Mouse (Mus musculus) liver, embryonic 14.5 days (tissue): ENCODE results near the gene Ensa. TPM values are rescaled to one million over a fixed set of nuclear protein-coding genes. Genes with fewer than 3 reads are reported as not detected.

ENCODE experiments used
- ATAC-seq: fragments of 200-750 bp; cut with Nextera tagmentation; 2 replicates; pipeline ENCODE4 v1.8.0; 2017; ENCODE audit warnings: moderate number of reproducible peaks, mild to moderate bottlenecking, moderate library complexity; ENCODE audit not compliant: insufficient read depth
- DNase-seq, 3 experiments: peaks; one replicate each; pipeline ENCODE4 v3.0.0-alpha.2; 2012 to 2013; ENCODE audit warnings: low read depth in 3 of 3, low spot score in 3 of 3
- H3K27ac ChIP-seq: fragments of 300-500 bp; sonication (generic); 2 replicates; pipeline ENCODE4 v1.5.1; 2014; ENCODE audit warnings: moderate library complexity, mild to moderate bottlenecking, control low read depth, inconsistent platforms
- H3K27me3 ChIP-seq: fragments of 300-500 bp; sonication (generic); 2 replicates; pipeline ENCODE4 v1.6.1; 2014; ENCODE audit warnings: mild to moderate bottlenecking, low read length, moderate library complexity; ENCODE audit not compliant: control insufficient read depth, insufficient read depth
- H3K36me3 ChIP-seq: fragments of 300-500 bp; sonication (generic); replicated peaks from 2 replicates; pipeline ENCODE4 v1.6.1; 2014; ENCODE audit warnings: low read depth; ENCODE audit not compliant: control insufficient read depth, insufficient read depth
- H3K4me1 ChIP-seq, 2 experiments: fragments of 200-500 bp in 1 of 2; fragments of 300-500 bp in 1 of 2; sonication (generic) in 1 of 2; replicated peaks; 2 replicates each; pipeline ENCODE4 v1.6.1; 2012 to 2014; ENCODE audit warnings: antibody characterized with exemption in 1 of 2, inconsistent platforms in 1 of 2, low read length in 1 of 2; ENCODE audit not compliant: control insufficient read depth in 2 of 2, insufficient read depth in 2 of 2
- H3K4me2 ChIP-seq: fragments of 300-500 bp; sonication (generic); 2 replicates; pipeline ENCODE4 v1.6.1; 2014; ENCODE audit warnings: low read depth, mild to moderate bottlenecking, control low read depth, moderate library complexity
- H3K4me3 ChIP-seq, 2 experiments: fragments of 200-500 bp in 1 of 2; fragments of 300-500 bp in 1 of 2; sonication (generic) in 1 of 2; 2 replicates each; pipeline ENCODE4 v1.5.1; 2012 to 2014; ENCODE audit warnings: low read depth in 2 of 2, low read length in 2 of 2, mild to moderate bottlenecking in 2 of 2, control low read depth in 1 of 2, inconsistent platforms in 1 of 2, moderate library complexity in 1 of 2; ENCODE audit not compliant: insufficient read depth in 1 of 2
- H3K9ac ChIP-seq: fragments of 300-500 bp; sonication (generic); replicated peaks from 2 replicates; pipeline ENCODE4 v1.6.1; 2014; ENCODE audit warnings: mild to moderate bottlenecking, control low read depth, moderate library complexity
- H3K9me3 ChIP-seq: fragments of 300-500 bp; sonication (generic); 2 replicates; pipeline ENCODE4 v1.6.1; 2016; ENCODE audit warnings: low read length, mixed read lengths; ENCODE audit not compliant: control insufficient read depth
- CTCF ChIP-seq: IDR thresholded peaks from 2 replicates; pipeline ENCODE4 v1.5.1; 2016; ENCODE audit warnings: antibody characterized with exemption, low read depth, control low read depth
- EP300 ChIP-seq: IDR thresholded peaks from 2 replicates; pipeline ENCODE4 v1.6.1; 2016; ENCODE audit warnings: antibody characterized with exemption, low read depth
- WGBS: fragments of 180-500 bp; shearing (Covaris S2); extraction: QIAGEN DNeasy Blood & Tissue Kit; methylation state at CpG from one replicate; pipeline ENCODE4 v1.1.7; 2014; ENCODE audit not compliant: insufficient replicate concordance; 5-methylcytosine and 5-hydroxymethylcytosine counted together
- polyA plus RNA-seq, 2 experiments: library from polyadenylated mRNA; depleted of rRNA in 1 of 2; stranded (reverse) in 1 of 2; unstranded in 1 of 2; fragments of >200 nt; fragmentation: Nextera tagmentation in 1 of 2; extraction: Ambion mirVana in 1 of 2; gene quantifications; 2 replicates each; pipeline versions ENCODE4 v1.2.1 to v1.2.3; 2012 to 2014

Ensa gene
- polyA plus RNA-seq, 2 experiments = 14.9 to 26.8 TPM

DNA sequence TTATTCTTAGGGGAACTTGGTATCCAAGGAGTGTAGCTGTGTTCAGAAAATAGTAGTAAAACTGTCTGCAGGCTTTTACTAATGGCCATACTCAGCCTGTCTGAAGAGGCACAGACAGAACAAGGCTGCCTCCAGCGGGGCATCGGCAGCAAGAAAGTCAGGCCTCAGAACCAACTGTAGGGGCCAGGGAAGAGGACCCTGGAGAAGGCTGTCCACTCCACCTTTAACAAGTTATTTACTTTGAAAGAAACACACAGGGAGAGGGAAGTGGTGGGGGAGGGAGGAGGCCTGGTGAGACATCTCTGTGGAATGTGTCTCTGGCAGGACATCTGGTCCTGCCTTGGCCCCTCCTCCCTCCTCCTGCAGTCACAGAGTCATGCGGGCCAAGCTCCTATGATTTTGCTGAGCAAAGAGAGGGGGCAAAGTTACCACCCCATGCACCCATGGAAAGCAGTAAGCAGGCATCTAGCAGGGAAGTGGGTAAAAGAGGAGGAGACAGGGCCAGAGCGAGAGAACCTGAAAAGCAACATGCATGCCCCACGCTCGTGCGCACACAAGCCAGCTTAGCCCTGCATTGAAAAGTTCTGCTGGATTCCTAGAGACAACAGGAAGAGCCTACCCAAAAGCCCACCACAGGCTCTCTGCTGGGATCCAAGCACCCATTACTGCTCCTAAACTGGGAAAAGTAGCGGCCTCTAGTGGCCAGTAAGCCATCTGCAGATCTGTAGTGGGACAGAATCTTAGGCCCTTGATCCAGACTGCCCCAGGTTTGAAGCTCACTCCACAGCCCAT, 50.7 kb downstream of the Ensa start:
- DNase-seq (peak; percentile 72 to 78 (median 75)), ATAC-seq (peak; percentile 29)
- H3K27me3 ChIP-seq = no peaks in the 10 kb centered on the region
- H3K9me3 ChIP-seq = no peaks in the 10 kb centered on the region
- peak overlapping the region; percentile 73 for H3K4me2 ChIP-seq
- no peak for TF ChIP-seq EP300
- peak; percentile 96 for TF ChIP-seq CTCF
- 0 out of 2 replicates have a peak, but pooled peaks cover 3% of the 10 kb centered on the region for H3K36me3 ChIP-seq
- H3K4me3 ChIP-seq = peak overlapping the region in 1 of 2 experiments; percentile 41; a peak in 2 of 4 replicates
- WGBS = 20% methylated on average over 8 of the region's 8 CpGs
- H3K27ac ChIP-seq = peak overlapping the region; percentile 99
- H3K4me1 ChIP-seq = peaks cover 41 to 53% of the 10 kb centered on the region in 2 experiments
- peak overlapping the region; percentile 94 for H3K9ac ChIP-seq

- H3K4me3 ChIP-seq = no peak overlapping the region
- H3K27ac ChIP-seq = 0 out of 2 replicates have a peak overlapping the region, but pooled peaks have one; percentile 40
- no peaks in the 10 kb centered on the region for H3K36me3 ChIP-seq
- no peak overlapping the region for H3K4me2 ChIP-seq
- no peaks in the 10 kb centered on the region for H3K9me3 ChIP-seq
- no peaks in the 10 kb centered on the region; the same call in 1 of the 2 replicates for H3K27me3 ChIP-seq
- H3K4me1 ChIP-seq = peaks cover 41 to 45% of the 10 kb centered on the region in 2 experiments
- DNase-seq (no peak), ATAC-seq (no peak)
- 38% methylated on average over 15 of the region's 15 CpGs for WGBS
- no peak overlapping the region for H3K9ac ChIP-seq
- TF ChIP-seq CTCF = peak; percentile 98
- TF ChIP-seq EP300 = no peak
Observed at GRCm38 (mm10) chr3:95676745-95677419, 52.1 kb downstream of the Ensa start.

GRCm38 (mm10) chr3:95677420-95678090, 52.8 kb downstream of the Ensa start:
- WGBS = 79% methylated on average over 19 of the region's 19 CpGs
- no peaks in the 10 kb centered on the region for H3K36me3 ChIP-seq
- no peaks in the 10 kb centered on the region for H3K9me3 ChIP-seq
- ATAC-seq (no peak), DNase-seq (no peak)
- H3K4me2 ChIP-seq = no peak overlapping the region
- no peak overlapping the region for H3K27ac ChIP-seq
- H3K9ac ChIP-seq = no peak overlapping the region
- TF ChIP-seq CTCF (no peak), EP300 (no peak)
- peaks cover 35 to 38% of the 10 kb centered on the region in 2 experiments for H3K4me1 ChIP-seq
- H3K4me3 ChIP-seq = no peak overlapping the region
- no peaks in the 10 kb centered on the region; the same call in 1 of the 2 replicates for H3K27me3 ChIP-seq

DNA sequence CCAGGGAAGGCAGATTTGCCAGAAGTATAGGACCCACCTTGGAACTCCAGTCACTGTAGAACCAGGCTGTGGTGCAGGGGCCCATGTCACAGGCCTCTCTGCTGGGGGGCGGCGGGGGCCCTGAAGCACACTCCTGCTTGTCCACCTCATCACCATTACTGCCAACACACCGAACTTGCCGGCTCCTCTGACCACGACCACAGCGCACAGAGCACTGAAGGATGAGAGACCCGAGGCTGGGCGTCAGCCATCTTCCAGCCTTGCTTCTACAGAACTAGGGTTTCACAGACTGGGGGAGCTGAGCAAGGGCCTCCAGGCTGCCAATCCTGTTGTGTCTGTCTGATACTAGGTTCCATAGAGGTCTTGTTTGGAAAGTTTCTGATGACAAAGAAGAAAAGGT, 54.8 kb downstream of the Ensa start:
- no peak for DNase-seq
- 77% methylated on average over 8 of the region's 8 CpGs for WGBS
- Histone ChIP-seq H3K36me3 (no peaks in the 10 kb centered on the region), H3K4me2 (no peak overlapping the region), H3K9me3 (no peaks in the 10 kb centered on the region), H3K27me3 (no peaks in the 10 kb centered on the region; the same call in 1 of the 2 replicates), H3K4me3 (no peak overlapping the region), H3K27ac (no peak overlapping the region), H3K9ac (no peak overlapping the region), H3K4me1 (peaks cover 18 to 21% of the 10 kb centered on the region in 2 experiments)
- no peak for ATAC-seq
- TF ChIP-seq EP300 = no peak
- no peak for TF ChIP-seq CTCF

- no peak for TF ChIP-seq EP300
- no peak for TF ChIP-seq CTCF
- peaks cover 7 to 10% of the 10 kb centered on the region in 2 experiments for H3K4me1 ChIP-seq
- no peaks in the 10 kb centered on the region for H3K9me3 ChIP-seq
Observed at GRCm38 (mm10) chr3:95680673-95681072, 55.9 kb downstream of the Ensa start.

More at GRCm38 (mm10) chr3:95680673-95681072, 55.9 kb downstream of the Ensa start:
- WGBS = 81% methylated on average over 6 of the region's 6 CpGs
- H3K27me3 ChIP-seq = no peaks in the 10 kb centered on the region; the same call in 1 of the 2 replicates
- H3K4me3 ChIP-seq = no peak overlapping the region
- ATAC-seq = no peak
- H3K9ac ChIP-seq = no peak overlapping the region
- H3K36me3 ChIP-seq = no peaks in the 10 kb centered on the region
- H3K4me2 ChIP-seq = no peak overlapping the region
- no peak overlapping the region for H3K27ac ChIP-seq
- no peak for DNase-seq
